Mouse (Mus musculus): ENCODE data around the gene Fndc3b.

The Fndc3b gene

DNA sequence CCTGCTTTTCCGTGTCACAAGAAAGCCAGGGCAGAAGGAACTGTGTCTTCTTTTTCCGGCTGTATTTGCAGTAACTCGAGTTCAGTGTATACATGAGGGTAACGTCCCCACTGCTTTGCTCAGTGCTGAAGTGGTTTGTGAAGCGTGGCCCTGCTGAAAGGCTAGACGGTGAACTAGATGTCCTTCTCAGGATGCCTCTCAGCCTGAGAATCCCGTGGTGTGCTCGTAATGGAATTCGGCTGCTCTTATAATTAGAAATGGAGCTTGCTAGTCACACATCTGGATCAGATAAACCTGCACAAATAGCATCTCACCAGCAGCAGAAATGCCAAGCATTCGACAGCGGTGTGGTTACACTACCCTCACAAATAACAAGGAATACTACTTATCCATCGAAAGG, 40.7 kb downstream of the Fndc3b start:
- no peak for DNase-seq

DNA sequence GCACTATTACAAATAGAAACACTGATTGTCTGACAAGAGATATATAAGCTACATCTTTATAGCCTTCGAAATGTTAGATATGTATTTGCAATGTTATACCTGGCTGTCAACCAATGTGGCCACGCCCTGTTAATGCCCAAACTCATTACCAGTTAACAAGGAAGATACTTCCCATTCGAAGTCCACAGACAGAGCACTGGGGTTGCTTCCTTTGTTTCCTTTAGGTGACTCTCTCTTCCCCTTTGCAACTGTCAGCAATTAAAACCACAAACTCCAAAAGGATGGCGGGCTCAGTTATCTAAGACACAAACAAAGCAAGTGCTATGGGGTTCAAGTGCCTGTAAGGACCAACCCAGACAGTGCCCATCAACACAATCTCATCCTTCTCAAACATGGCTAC, 43.8 kb downstream of the Fndc3b start:
- DNase-seq = no peak

DNA sequence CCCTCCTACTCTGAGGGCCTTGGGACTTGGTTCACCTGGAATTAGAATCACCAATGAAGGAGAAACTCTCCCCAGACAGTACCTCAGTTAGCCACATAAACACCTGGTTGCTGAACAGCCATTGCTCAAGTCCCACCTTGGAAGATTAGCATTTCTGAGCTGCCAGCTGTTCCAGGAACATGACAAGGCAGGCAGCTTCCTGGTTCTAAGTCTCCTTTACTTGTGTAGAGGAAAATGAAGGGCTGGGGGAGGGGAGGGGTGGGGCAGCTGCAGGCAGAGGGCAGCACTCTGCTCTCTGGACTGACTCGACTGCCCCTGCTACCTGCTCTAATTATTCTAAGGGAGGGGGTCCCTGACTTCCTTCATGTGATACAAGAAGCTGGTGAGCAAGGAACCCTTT, 45.8 kb downstream of the Fndc3b start:
- DNase-seq = no peak

DNA sequence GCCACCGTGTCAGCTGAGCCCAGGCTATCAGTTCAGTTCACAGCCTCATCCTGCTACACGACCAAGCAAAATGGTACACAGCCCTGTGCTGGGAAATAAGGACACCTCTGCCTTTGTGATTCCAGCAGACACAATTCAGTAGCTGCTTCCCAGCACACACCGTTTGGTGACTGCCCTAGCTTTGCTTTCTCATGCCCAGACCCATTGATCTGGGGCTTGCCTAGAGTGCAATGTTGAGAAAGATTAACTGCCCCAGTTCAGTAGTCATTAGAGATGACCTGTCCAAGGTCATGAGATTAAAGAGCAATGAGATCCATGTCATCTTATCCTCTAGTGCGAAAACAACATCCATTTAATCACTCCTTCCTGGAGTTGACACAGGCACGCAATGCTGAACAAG, 47.9 kb downstream of the Fndc3b start:
- DNase-seq = no peak

DNA sequence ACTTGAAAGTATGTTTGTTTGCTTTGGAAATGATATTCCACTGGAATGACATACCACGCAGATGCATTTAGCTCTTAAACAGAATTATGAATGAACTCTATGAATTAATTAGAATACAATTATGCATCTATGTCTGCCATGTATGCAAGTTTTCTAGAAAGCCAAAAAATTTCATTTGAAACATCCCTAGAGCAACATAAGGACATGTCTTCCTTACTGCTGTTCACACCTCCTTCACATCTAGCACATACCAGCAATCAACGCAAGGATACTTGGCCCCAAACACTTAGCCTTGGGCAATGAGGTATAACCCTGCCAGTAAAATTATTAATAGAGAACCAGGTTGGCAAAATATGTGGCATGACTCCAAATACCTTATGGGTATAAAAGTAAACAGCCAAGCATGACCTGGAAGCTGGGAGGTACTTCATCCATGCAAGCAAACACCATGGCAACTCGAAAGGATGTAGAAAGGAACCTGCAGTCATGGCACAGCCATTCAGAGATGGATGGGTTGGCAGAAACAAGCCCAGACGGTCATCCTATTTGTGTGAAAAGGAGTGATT, 52.8 kb downstream of the Fndc3b start:
- peak; percentile 40 to 63 for DNase-seq

DNA sequence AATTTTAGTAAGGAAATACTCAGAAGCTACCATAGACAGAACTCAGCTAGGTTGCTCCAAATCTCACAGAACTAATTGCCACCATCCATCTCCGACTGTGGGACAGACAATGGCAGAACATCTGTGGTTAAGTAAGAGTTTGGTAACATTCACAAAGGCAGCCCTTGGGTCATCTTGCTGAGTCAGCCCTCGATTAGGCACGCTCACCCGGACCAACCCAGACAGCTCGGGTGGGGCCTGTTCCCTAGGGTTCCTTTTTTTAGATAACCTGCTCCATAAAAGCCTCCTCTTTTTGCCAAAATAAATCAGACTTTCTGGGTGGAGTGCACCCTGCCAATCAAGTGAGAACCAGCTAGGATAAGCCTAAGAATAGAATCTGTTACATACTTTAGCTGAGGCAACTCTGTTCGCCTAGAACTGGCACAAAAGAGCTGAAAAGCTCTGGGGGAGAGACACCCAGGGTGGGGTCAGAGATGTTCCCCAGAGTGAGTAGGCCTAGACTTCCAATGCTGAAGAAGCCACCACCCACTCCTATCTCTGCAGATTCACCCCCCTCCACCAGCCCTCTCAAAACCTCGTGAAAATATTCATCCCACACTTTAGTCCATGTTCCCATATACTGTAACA, 54.2 kb downstream of the Fndc3b start:
- DNase-seq = peak; percentile 61 to 65

DNA sequence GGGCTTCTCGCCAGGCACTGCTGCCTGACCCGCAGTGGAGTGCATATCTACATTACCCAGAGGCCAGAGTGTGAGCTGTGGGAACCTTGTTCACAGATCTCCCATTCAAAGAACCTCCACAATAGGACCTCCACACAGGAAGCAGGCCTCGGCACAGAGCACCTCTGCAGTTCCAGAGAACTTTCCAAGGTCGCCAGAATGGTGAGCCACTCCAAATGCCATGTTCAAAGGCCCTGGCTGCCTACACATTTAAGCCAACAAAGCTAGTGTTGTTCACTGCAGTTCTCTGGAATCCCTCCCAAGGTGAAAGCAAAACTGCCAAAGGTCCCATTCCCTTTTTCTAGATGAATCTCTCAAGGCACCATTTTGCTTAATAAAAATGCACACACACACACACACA, 55.4 kb downstream of the Fndc3b start:
- DNase-seq = no peak

DNA sequence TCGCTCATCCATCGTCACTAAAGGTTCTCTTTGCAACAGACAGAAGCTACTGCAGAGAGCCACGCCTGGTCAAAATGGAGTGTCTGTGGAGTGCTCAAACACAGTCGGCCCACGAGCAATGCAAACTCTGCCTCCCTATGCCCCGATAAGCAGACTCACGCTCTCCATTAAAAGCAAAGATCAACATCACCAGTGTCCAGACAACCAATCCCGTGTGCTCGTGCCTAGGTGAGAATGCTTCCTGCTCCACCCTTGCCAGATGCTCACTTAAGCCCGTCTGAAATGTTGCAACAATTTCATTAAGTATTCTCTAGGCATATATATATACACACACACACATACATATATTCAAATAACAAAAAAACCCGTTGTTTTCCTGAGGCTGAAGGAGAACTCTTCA, 56.1 kb downstream of the Fndc3b start:
- DNase-seq = no peak

DNA sequence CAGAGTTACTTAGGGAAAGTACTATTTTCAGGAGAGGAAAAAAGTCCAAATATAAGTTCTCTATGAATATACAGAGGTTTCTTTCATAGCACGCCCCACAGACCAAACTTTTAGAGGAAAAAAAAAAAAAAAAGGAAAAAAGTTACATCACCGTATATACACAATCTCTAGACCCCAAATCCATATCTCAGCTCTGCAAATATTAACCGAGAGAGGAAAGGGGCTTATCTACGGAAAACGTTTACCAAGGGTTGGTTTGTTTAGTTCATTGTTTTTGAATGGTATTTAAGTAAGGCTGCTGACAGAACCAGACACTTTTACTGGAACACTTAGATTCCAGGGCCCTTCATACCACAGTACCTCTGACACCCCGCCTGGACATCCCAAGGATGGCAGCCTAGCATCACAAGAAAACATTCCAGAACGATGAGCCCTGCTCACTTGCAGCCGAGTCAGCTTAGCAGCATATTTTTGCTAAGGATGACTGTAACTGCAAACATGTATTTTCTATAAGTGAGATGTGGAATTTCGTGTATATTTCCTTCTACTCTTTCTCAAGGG, 58.6 kb downstream of the Fndc3b start:
- no peak for DNase-seq

DNA sequence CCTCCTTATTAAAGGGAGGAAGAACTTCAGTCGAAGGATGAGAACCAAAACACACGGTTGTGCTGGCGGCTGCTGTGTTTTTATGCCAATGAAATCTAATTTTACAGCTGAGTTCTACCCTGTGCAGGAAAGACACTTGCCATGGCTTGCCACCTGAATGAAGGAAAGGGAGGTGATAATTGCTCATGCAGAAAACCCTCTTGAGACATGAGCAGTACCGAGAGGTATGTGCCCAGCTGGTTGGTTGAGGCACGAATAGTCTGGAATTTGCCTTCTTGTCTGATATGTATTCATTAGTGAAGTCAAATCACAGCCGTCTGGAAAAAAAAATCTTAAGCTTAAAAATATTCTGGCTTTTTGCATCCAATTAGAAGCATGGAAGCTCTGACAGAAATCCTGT, 59.4 kb downstream of the Fndc3b start:
- no peak for DNase-seq

DNA sequence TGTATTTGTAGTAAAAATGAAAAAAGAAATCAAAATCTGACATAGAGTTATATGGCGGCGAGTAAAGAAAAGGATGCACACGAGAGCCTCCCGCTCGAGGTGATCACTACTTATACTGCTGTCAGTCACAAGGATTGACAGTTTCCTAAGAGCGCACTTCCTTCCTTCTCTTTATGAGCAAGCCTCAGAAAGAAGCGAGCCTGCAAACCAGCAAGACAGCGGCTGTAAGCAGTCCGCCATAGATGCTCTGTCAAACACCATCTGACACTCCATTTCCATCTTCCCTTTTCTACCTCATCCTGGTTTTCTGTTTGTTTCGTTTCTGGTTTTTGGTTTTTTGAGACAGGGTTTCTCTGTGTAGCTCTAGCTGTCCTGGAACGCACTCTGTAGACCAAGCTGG, 61.0 kb downstream of the Fndc3b start:
- no peak for DNase-seq

DNA sequence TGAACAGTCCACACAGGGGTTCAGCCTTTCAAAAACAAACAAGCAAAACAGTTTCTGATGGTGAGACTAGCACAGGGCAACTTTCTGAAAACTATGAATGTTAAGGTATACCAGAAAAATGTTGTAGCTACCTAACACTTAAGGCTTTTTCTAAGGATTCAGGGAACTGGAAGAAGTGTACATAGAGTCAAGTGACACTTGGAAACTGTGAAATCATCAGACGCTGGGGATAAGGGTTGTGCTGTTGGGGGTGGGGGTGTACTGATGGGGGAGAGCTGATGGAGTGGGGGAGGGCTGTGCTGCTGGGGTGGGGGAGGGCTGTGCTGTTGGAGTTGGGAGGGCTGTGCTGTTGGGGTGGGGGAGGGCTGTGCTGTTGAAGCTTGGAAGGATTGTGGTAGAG, 61.8 kb downstream of the Fndc3b start:
- no peak for DNase-seq

DNA sequence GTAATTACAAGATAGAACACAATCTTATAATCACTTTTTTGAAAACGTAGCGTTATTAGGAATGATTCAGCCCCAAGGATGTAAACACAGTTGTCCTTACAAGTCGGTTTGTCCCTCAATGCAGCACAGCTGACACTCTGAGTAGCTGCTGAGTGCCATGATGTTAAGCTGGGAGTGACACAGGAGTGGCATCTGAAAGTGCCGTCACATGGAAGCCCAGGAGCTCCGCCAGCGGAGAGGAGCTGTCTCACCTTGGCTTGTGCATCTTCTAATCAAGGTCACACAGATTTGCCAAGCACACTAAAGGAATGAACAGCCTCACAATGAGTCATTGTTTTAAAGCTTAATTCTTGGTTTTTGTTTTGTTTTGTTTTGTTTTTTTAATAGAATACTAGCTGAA, 68.7 kb downstream of the Fndc3b start:
- DNase-seq = no peak

DNA sequence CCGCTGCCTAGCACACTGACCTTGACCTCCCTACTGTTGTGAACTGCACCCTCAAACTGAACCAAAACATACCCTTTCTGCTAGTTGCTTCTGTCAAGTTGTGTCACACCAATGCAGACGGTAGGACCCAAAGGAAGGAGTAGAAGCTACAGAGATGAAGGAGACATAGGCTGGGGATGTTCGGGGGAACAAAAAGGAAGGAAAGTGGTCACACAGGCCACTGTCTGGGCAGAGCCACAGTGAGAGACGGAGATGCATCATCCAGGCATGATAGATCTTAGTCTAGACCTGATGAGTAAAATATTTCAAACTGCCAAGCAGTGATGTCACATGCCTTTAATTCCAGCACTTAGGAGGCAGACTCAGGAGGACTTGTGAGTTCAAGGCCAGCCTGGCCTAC, 71.4 kb downstream of the Fndc3b start:
- DNase-seq = no peak

DNA sequence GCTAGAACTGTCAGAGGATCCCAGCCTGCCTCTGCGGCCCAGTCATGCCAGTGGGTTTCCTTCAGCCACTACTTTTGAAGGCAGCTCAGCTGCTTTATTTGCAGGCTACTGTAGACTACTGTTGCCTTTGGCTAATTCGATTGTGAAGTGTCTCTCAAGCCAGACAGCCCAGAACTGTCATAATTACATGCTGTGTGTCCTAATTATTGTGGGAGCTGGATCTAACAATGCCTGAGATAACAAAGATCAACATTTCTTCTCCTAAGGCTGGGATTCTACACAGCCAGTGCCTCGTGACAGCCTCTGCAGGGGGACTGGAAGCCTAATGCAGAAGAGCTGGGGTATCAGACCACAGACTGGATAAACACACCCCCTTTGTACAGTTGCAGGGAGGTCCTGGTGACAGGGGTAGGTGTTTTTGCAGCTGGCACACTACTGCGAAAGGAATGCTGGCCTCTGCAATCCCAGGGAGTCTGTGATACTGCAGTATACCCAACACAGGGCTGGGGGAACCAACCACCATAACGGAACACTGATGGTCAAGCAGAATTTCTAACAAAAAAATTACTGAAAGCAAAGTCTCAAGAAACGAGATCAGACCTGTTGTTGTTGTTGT, 74.0 kb downstream of the Fndc3b start:
- DNase-seq = no peak

DNA sequence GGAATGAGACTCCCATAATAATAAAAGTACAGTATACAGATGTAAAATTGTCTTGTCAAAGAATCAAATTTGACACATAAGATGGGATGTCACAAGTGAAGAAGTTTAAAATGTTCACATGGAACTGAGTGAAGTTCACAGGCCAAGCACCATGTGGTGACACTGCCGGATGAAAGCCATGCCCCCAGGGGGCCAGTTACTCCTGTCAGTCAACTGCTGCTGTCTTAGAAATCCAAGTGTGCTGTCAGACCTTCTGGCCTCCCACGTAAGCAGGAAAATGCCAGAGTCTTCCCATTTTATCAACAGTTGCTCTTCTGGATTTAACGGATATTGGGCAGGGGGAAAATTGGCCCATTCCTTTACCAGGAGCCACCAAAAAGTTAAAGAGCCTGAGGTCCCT, 75.3 kb downstream of the Fndc3b start:
- no peak for DNase-seq

DNA sequence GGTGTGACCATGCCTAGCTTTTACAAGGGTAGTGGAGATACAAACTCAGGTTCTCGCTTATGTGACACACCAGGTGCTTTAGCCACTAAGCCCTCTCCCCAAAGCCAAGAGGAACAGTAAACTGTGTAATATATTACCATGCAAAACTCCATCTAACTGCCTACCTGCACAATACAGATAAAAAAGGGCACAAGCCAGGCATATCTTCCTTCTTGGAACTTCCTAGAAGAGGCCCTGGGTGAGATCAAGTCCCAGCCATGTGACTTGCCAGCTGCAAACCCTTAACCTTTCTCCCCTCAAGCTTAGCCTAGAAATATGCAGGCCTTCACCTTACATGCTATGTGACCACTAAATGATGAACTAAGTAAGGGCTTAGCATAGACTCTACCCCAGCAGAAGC, 78.2 kb downstream of the Fndc3b start:
- no peak for DNase-seq

DNA sequence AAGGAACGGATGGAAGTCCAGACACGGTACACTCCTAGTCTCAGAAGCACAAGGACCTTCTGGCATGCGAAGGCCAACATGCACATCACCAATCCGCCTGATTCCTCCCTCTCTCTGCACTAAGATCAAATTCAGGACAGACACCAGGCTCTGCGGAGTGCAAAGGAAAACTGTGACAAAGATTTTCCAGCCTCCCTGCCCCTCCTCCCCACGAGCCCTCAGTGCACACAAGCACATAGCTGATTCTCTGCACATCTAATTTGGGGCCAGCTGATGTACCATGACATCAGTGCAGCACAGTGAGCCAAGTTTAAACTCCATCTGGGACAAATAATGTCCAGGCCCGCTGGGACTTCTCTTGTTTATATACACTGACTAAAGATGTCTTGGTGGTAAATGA, 80.0 kb downstream of the Fndc3b start:
- DNase-seq = peak; percentile 46 to 61

DNA sequence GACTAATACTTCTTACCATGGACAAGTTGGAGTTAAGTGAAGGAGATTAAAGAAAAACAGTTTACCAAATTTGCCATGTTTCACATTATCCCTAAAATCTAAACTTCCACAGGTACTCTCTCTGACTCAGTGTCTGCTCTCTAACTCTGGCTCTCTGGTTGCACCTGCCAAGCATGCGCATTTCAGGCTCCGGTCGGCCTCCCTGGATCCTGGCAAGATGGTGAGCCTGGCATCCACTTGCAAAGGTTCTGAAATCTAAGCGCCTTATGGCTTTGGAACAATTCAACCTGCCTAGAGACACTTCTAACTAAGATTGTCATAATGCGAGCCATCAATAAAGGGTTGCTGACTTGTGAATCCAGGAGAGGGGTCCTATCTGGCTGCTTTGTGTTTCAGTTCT, 81.4 kb downstream of the Fndc3b start:
- no peak for DNase-seq

DNA sequence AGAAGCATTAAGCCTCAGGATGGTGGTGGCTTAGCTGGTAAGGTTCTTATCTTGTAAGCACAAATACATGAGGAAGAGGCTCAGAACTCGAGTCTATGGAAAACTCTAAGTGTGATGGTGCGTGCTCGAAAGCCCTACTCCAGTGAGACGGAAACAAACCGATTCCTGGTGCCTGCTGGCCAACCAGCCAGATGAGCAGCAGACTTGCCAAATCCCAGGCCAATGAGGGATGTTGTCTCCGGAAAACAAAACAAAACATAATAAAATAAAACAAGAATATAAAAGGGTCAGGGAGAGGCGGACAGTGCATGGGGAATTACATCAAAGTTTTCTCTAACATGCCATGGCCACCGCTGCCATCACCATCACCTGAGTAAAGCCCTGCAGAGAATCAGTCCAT, 84.8 kb downstream of the Fndc3b start:
- no peak for DNase-seq

DNA sequence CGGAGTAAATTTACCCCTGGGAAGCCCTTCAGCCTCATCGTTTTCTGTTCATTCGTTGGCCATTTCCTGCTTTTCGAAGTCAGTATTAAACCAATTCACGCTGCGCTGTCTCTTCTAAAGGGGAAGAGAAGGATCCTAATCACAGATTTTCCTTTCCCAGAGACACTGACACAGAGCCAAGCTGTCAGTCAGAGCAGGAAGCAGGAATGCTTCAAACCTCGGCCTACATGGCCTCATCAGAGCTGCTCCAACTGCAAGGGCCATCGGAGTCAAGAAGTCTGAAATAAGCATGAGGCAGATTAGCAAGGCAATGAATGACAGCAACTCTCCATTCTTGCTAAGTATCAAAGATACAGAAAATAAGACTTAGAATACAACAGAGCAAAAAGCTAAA, 85.5 kb downstream of the Fndc3b start:
- DNase-seq = no peak

DNA sequence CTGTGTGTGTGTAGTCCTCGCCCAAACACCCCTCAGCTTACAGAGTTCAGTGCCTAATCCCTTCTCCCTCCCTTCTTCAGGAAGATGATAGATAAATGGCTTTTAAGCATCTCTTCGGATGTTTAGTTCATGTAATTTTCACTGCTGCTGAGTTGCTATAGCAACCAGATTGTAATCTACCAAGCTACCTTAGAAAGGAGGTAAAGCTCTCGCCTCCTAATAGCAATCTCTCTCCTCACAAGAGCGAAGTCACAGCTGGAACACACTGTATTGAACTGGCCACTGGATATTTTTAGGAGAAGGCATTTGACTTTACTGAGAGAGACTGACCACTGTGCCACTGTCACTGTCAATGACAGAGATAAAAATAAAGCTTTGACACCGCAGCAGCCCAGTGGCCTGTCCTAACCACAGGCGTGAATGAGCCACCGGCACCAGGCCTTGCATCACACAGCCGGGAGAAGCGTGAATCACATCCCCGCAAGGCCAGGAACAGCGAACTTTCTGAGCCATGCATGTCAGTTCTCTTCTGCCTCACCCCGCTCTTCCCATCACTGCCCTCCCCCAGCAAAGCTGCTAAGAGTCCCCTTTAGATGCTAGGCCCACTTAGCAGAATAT, 86.0 kb downstream of the Fndc3b start:
- DNase-seq = no peak

DNA sequence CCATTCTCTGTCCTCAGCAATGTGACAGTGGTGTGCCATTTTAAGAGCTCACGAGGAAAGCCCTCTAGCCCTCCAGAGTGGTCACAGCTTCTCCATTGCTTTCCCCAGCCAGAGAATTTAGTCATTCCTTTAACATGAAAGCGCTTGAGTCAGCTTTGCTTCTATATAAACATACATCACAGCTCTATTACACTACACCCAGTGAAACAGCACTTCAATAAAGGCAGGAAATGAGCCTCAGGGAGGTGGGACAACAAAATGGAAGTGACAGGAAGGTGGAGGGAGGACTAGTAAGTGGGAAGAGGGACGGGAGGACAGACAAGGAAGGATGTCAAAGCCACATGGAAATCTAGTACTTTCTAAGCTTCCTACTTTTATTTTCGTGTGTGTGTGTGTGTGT, 88.7 kb downstream of the Fndc3b start:
- no peak for DNase-seq

DNA sequence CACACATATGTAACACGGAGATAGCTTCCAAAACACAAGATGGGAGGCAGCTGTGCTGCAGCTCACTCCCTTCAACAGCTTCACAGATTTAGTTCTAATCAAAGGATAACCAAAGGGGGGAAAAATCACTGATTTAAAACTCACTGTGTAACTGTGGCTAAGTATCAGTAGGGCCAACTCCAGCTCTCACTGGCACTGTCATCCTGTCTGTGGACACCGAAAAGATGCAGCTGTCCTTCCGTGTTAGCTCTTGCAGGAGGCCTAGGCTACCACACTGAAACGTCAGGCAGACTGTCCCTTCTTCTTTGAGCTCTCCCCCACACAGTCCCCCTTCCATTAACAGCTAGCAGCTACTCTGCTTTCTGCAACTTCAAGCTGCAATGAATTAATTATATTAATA, 89.9 kb downstream of the Fndc3b start:
- DNase-seq = no peak

Measured in lung, adult 18-20 months (tissue).